Mouse (Mus musculus) testis, adult 2 months (tissue): ENCODE measurements around the gene Kcnh4. TPM values are rescaled to one million over a fixed set of nuclear protein-coding genes. Genes with fewer than 3 reads are reported as not detected.
A peak's percentile ranks its signal among the peaks of the same experiment; 100 is the strongest.

Source experiments
- H3K27ac ChIP-seq: fragments of 200-500 bp; 2 replicates; pipeline ENCODE4 v1.5.1; 2012; ENCODE audit warnings: low read depth, low read length; ENCODE audit not compliant: control insufficient read depth, insufficient read depth
- H3K27me3 ChIP-seq: fragments of 200-500 bp; 2 replicates; pipeline ENCODE4 v1.6.1; 2012; ENCODE audit warnings: mild to moderate bottlenecking, low read length, moderate library complexity; ENCODE audit not compliant: control insufficient read depth, insufficient read depth
- H3K36me3 ChIP-seq: fragments of 200-500 bp; 2 replicates; pipeline ENCODE4 v1.6.1; 2012; ENCODE audit warnings: mild to moderate bottlenecking, low read length; ENCODE audit not compliant: control insufficient read depth, insufficient read depth
- H3K4me1 ChIP-seq: fragments of 200-500 bp; 2 replicates; pipeline ENCODE4 v1.6.1; 2012; ENCODE audit warnings: low read length; ENCODE audit not compliant: control insufficient read depth, insufficient read depth
- H3K4me3 ChIP-seq: fragments of 200-500 bp; 2 replicates; pipeline ENCODE4 v1.5.1; 2012; ENCODE audit warnings: low read depth, mild to moderate bottlenecking, low read length, moderate library complexity, mixed read lengths; ENCODE audit not compliant: control insufficient read depth
- CTCF ChIP-seq: fragments of 200-500 bp; IDR thresholded peaks from 2 replicates; pipeline ENCODE4 v1.5.1; 2012; ENCODE audit warnings: low read depth, mild to moderate bottlenecking, inconsistent platforms, low read length, moderate library complexity; ENCODE audit not compliant: control insufficient read depth, insufficient read depth, insufficient replicate concordance
- POLR2A ChIP-seq: fragments of 200-500 bp; IDR thresholded peaks from 2 replicates; pipeline ENCODE4 v1.6.1; 2012; ENCODE audit warnings: low read depth, mild to moderate bottlenecking, inconsistent platforms, low read length, moderate library complexity; ENCODE audit not compliant: control insufficient read depth
- polyA plus RNA-seq: library from polyadenylated mRNA; depleted of rRNA; stranded (reverse); fragments of >200 nt; gene quantifications from 2 replicates; pipeline ENCODE4 v1.2.3, GENCODE M21; 2012

Gene Kcnh4
- polyA plus RNA-seq, 1 experiment, result 0.51 TPM

- Histone ChIP-seq H3K4me1 (peaks cover 4% of the 10 kb centered on the region; the same call in 1 of the 2 replicates), H3K27me3 (no peaks in the 10 kb centered on the region), H3K36me3 (no peaks in the 10 kb centered on the region), H3K4me3 (no peak overlapping the region), H3K27ac (peak overlapping the region; percentile 42)
- TF ChIP-seq CTCF, result no peak
- TF ChIP-seq POLR2A, result no peak
These were observed 37.8 kb downstream of the Kcnh4 start for GRCm38 (mm10) chr11:100721776-100722492.

- H3K27ac ChIP-seq, result peak overlapping the region; percentile 22; the same call in 1 of the 2 replicates
- H3K4me1 ChIP-seq, result peaks cover 4% of the 10 kb centered on the region; the same call in 1 of the 2 replicates
- no peak overlapping the region for H3K4me3 ChIP-seq
- no peaks in the 10 kb centered on the region for H3K36me3 ChIP-seq
- TF ChIP-seq CTCF (no peak), POLR2A (no peak)
- no peaks in the 10 kb centered on the region for H3K27me3 ChIP-seq
These were observed 38.5 kb downstream of the Kcnh4 start for GRCm38 (mm10) chr11:100721254-100721653.

- H3K36me3 ChIP-seq, result no peaks in the 10 kb centered on the region
- H3K4me3 ChIP-seq, result no peak overlapping the region
- H3K4me1 ChIP-seq, result peaks cover 3% of the 10 kb centered on the region; the same call in 1 of the 2 replicates
- H3K27me3 ChIP-seq, result no peaks in the 10 kb centered on the region
- H3K27ac ChIP-seq, result peak overlapping the region; percentile 9; the same call in 1 of the 2 replicates
- TF ChIP-seq POLR2A (no peak; the same call in 1 of the 2 replicates), CTCF (no peak)
These were observed 39.4 kb downstream of the Kcnh4 start for GRCm38 (mm10) chr11:100720345-100720744.

- no peak overlapping the region for H3K27ac ChIP-seq
These were observed 39.8 kb downstream of the Kcnh4 start for GRCm38 (mm10) chr11:100719893-100720292.

GRCm38 (mm10) chr11:100719312-100719711 is 40.4 kb downstream of the Kcnh4 start:
- H3K27me3 ChIP-seq, result no peaks in the 10 kb centered on the region
- no peak overlapping the region for H3K4me3 ChIP-seq
- no peaks in the 10 kb centered on the region for H3K36me3 ChIP-seq
- no peak for TF ChIP-seq CTCF
- TF ChIP-seq POLR2A, result no peak
- H3K4me1 ChIP-seq, result peaks cover 4% of the 10 kb centered on the region; the same call in 1 of the 2 replicates
- H3K27ac ChIP-seq, result no peak overlapping the region

More at GRCm38 (mm10) chr11:100719893-100720292, 39.8 kb downstream of the Kcnh4 start:
- TF ChIP-seq CTCF, result no peak
- TF ChIP-seq POLR2A, result no peak
- Histone ChIP-seq H3K27me3 (no peaks in the 10 kb centered on the region), H3K36me3 (no peaks in the 10 kb centered on the region), H3K4me3 (no peak overlapping the region), H3K4me1 (peaks cover 2% of the 10 kb centered on the region; the same call in 1 of the 2 replicates)

GRCm38 (mm10) chr11:100718866-100719265 is 40.9 kb downstream of the Kcnh4 start:
- no peaks in the 10 kb centered on the region for H3K27me3 ChIP-seq
- peaks cover 8% of the 10 kb centered on the region for H3K4me1 ChIP-seq
- H3K4me3 ChIP-seq, result no peak overlapping the region
- TF ChIP-seq CTCF (no peak), POLR2A (no peak)
- H3K36me3 ChIP-seq, result no peaks in the 10 kb centered on the region
- H3K27ac ChIP-seq, result no peak overlapping the region

GRCm38 (mm10) chr11:100718462-100718861 is 41.3 kb downstream of the Kcnh4 start:
- no peaks in the 10 kb centered on the region for H3K36me3 ChIP-seq
- no peak overlapping the region for H3K4me3 ChIP-seq
- TF ChIP-seq POLR2A, result no peak
- TF ChIP-seq CTCF, result no peak
- H3K27ac ChIP-seq, result no peak overlapping the region
- peaks cover 12% of the 10 kb centered on the region for H3K4me1 ChIP-seq
- H3K27me3 ChIP-seq, result no peaks in the 10 kb centered on the region

GRCm38 (mm10) chr11:100716649-100717048 is 43.1 kb downstream of the Kcnh4 start:
- no peak overlapping the region for H3K4me3 ChIP-seq
- peaks cover 22% of the 10 kb centered on the region for H3K4me1 ChIP-seq
- H3K27ac ChIP-seq, result no peak overlapping the region
- TF ChIP-seq CTCF, result no peak
- TF ChIP-seq POLR2A, result no peak
- no peaks in the 10 kb centered on the region for H3K27me3 ChIP-seq
- H3K36me3 ChIP-seq, result no peaks in the 10 kb centered on the region
